Mouse (Mus musculus): Measurements from ENCODE around the gene Slc10a4. TPM values are rescaled to one million over a fixed set of nuclear protein-coding genes. Genes with fewer than 3 reads are reported as not detected.
"Not testable (repeated sequence)": the region's sequence is repeated elsewhere in the genome, so short reads cannot be mapped to it uniquely, and the experiment has no call there.

Slc10a4 gene
- polyA plus RNA-seq, 1 experiment: 2.0 TPM

- 29% methylated on average over 27 of the region's 27 CpGs for WGBS
- not testable (repeated sequence) for DNase-seq (ENCODE audit: low read depth, low spot score)
Observed at GRCm38 (mm10) chr5:73012884-73013610, 6.4 kb downstream of the Slc10a4 start.

- 3% methylated on average over 52 of the region's 65 CpGs for WGBS
- not testable (repeated sequence) for DNase-seq (ENCODE audit: low read depth, low spot score)
Observed at GRCm38 (mm10) chr5:73013611-73014287, 7.1 kb downstream of the Slc10a4 start.

GRCm38 (mm10) chr5:73014745-73015144 is 8.1 kb downstream of the Slc10a4 start:
- 68% methylated on average over 9 of the region's 9 CpGs for WGBS
- no peak for DNase-seq (ENCODE audit: low read depth, low spot score)

- DNase-seq (ENCODE audit: low read depth, low spot score): no peak
- 93% methylated on average over 13 of the region's 13 CpGs for WGBS
Observed at GRCm38 (mm10) chr5:73023801-73024200, 17.1 kb downstream of the Slc10a4 start.

GRCm38 (mm10) chr5:73028646-73029045 is 22.0 kb downstream of the Slc10a4 start:
- no peak for DNase-seq (ENCODE audit: low read depth, low spot score)
- WGBS: 91% methylated on average over 13 of the region's 13 CpGs

GRCm38 (mm10) chr5:73032481-73032880 is 25.8 kb downstream of the Slc10a4 start:
- DNase-seq (ENCODE audit: low read depth, low spot score): no peak
- 90% methylated on average over 11 of the region's 11 CpGs for WGBS

- 97% methylated on average over 2 of the region's 2 CpGs for WGBS
- no peak for DNase-seq (ENCODE audit: low read depth, low spot score)
Observed at GRCm38 (mm10) chr5:73044055-73044454, 37.4 kb downstream of the Slc10a4 start.

- WGBS: 92% methylated on average over 7 of the region's 7 CpGs
- DNase-seq (ENCODE audit: low read depth, low spot score): no peak
Observed at GRCm38 (mm10) chr5:73047651-73048245, 41.1 kb downstream of the Slc10a4 start.

- 95% methylated on average over 8 of the region's 8 CpGs for WGBS
- DNase-seq (ENCODE audit: low read depth, low spot score): no peak
Observed at GRCm38 (mm10) chr5:73053933-73054332, 47.2 kb downstream of the Slc10a4 start.

- no peak for DNase-seq (ENCODE audit: low read depth, low spot score)
- WGBS: 85% methylated on average over 6 of the region's 6 CpGs
Observed at GRCm38 (mm10) chr5:73056457-73056856, 49.8 kb downstream of the Slc10a4 start.

- 87% methylated on average over 5 of the region's 5 CpGs for WGBS
- no peak for DNase-seq (ENCODE audit: low read depth, low spot score)
Observed at GRCm38 (mm10) chr5:73056937-73057336, 50.3 kb downstream of the Slc10a4 start.

- no peak for DNase-seq (ENCODE audit: low read depth, low spot score)
- WGBS: 55% methylated on average over 11 of the region's 11 CpGs
Observed at GRCm38 (mm10) chr5:73061506-73062155, 54.9 kb downstream of the Slc10a4 start.

Other genes starting within 250 kb of the Slc10a4 start
- 7.8 and 8.4 TPM in 2 replicates for gene Tec, start 138.4 kb upstream of the Slc10a4 start, polyA plus RNA-seq (2012; rRNA removed)
- gene Slain2, start 92.6 kb upstream of the Slc10a4 start, polyA plus RNA-seq (2012; rRNA removed): 14.8 and 21.1 TPM in 2 replicates
- gene Gm10135, start 32.2 kb upstream of the Slc10a4 start, polyA plus RNA-seq (2012; rRNA removed): not detected in 2 replicates
- 45.5 and 82.3 TPM in 2 replicates for gene Fryl, start 249.7 kb downstream of the Slc10a4 start, polyA plus RNA-seq (2012; rRNA removed)